Mouse (Mus musculus): ENCODE data around the gene Cadm1. TPM values are rescaled to one million over a fixed set of nuclear protein-coding genes. Genes with fewer than 3 reads are reported as not detected.
A peak's percentile ranks its signal among the peaks of the same experiment; 100 is the strongest.

Gene Cadm1
- polyA plus RNA-seq, 1 experiment from 2014 or later: 68.4 TPM

GRCm38 (mm10) chr9:47661611-47662010, 131.6 kb downstream of the Cadm1 start:
- WGBS: 86% methylated on average over 7 of the region's 7 CpGs
- no peaks in the 10 kb centered on the region for H3K36me3 ChIP-seq
- no peak for DNase-seq (ENCODE audit: low spot score)
- no peak overlapping the region for H3K4me3 ChIP-seq
- H3K9me3 ChIP-seq: no peaks in the 10 kb centered on the region
- no peaks in the 10 kb centered on the region for H3K4me1 ChIP-seq
- H3K27ac ChIP-seq: no peak overlapping the region
- H3K27me3 ChIP-seq (ENCODE audit: insufficient read depth, poor library complexity, severe bottlenecking): no peaks in the 10 kb centered on the region

GRCm38 (mm10) chr9:47669206-47669605, 139.2 kb downstream of the Cadm1 start:
- no peak for DNase-seq (ENCODE audit: low spot score)
- 76% methylated on average over 4 of the region's 4 CpGs for WGBS

GRCm38 (mm10) chr9:47671617-47672016, 141.6 kb downstream of the Cadm1 start:
- H3K27me3 ChIP-seq (ENCODE audit: insufficient read depth, poor library complexity, severe bottlenecking): no peaks in the 10 kb centered on the region
- no peak overlapping the region for H3K4me3 ChIP-seq
- 49% methylated on average over 11 of the region's 11 CpGs for WGBS
- no peaks in the 10 kb centered on the region for H3K9me3 ChIP-seq
- H3K36me3 ChIP-seq: no peaks in the 10 kb centered on the region
- H3K4me1 ChIP-seq: peaks cover 24% of the 10 kb centered on the region
- DNase-seq (ENCODE audit: low spot score): no peak
- H3K27ac ChIP-seq: no peak overlapping the region

More at GRCm38 (mm10) chr9:47669206-47669605, 139.2 kb downstream of the Cadm1 start:
- Histone ChIP-seq H3K27me3 (ENCODE audit: insufficient read depth, poor library complexity, severe bottlenecking) (no peaks in the 10 kb centered on the region), H3K36me3 (no peaks in the 10 kb centered on the region), H3K9me3 (no peaks in the 10 kb centered on the region), H3K4me3 (no peak overlapping the region), H3K4me1 (peaks cover 18% of the 10 kb centered on the region), H3K27ac (no peak overlapping the region)

- H3K27me3 ChIP-seq (ENCODE audit: insufficient read depth, poor library complexity, severe bottlenecking): no peaks in the 10 kb centered on the region
- no peak overlapping the region for H3K4me3 ChIP-seq
- WGBS: 89% methylated on average over 11 of the region's 11 CpGs
- H3K9me3 ChIP-seq: no peaks in the 10 kb centered on the region
- no peaks in the 10 kb centered on the region for H3K36me3 ChIP-seq
- peaks cover 24% of the 10 kb centered on the region for H3K4me1 ChIP-seq
- no peak for DNase-seq (ENCODE audit: low spot score)
- no peak overlapping the region for H3K27ac ChIP-seq
Observed at GRCm38 (mm10) chr9:47674766-47675713, 145.1 kb downstream of the Cadm1 start.

GRCm38 (mm10) chr9:47686881-47687280, 156.9 kb downstream of the Cadm1 start:
- Histone ChIP-seq H3K27ac (no peak overlapping the region), H3K4me1 (peaks cover 30% of the 10 kb centered on the region), H3K27me3 (ENCODE audit: insufficient read depth, poor library complexity, severe bottlenecking) (no peaks in the 10 kb centered on the region), H3K4me3 (no peak overlapping the region), H3K9me3 (no peaks in the 10 kb centered on the region), H3K36me3 (no peaks in the 10 kb centered on the region)
- no peak for DNase-seq (ENCODE audit: low spot score)
- WGBS: 69% methylated on average over 2 of the region's 2 CpGs

GRCm38 (mm10) chr9:47687604-47688003, 157.6 kb downstream of the Cadm1 start:
- H3K4me1 ChIP-seq: peaks cover 28% of the 10 kb centered on the region
- H3K4me3 ChIP-seq: no peak overlapping the region
- DNase-seq (ENCODE audit: low spot score): no peak
- no peaks in the 10 kb centered on the region for H3K27me3 ChIP-seq (ENCODE audit: insufficient read depth, poor library complexity, severe bottlenecking)
- no peaks in the 10 kb centered on the region for H3K9me3 ChIP-seq
- H3K27ac ChIP-seq: no peak overlapping the region; the same call in 1 of the 2 replicates
- 74% methylated on average over 5 of the region's 5 CpGs for WGBS
- no peaks in the 10 kb centered on the region for H3K36me3 ChIP-seq

- Histone ChIP-seq H3K36me3 (no peaks in the 10 kb centered on the region), H3K27ac (peak overlapping the region; percentile 71), H3K27me3 (ENCODE audit: insufficient read depth, poor library complexity, severe bottlenecking) (no peaks in the 10 kb centered on the region), H3K4me3 (peak overlapping the region; percentile 31; the same call in 1 of the 2 replicates), H3K9me3 (no peaks in the 10 kb centered on the region), H3K4me1 (peaks cover 23% of the 10 kb centered on the region)
- DNase-seq (ENCODE audit: low spot score): peak; percentile 79
- 28% methylated on average over 10 of the region's 10 CpGs for WGBS
Observed at GRCm38 (mm10) chr9:47688297-47688696, 158.3 kb downstream of the Cadm1 start.

- Histone ChIP-seq H3K9me3 (no peaks in the 10 kb centered on the region), H3K27me3 (ENCODE audit: insufficient read depth, poor library complexity, severe bottlenecking) (no peaks in the 10 kb centered on the region), H3K4me3 (no peak overlapping the region), H3K27ac (no peak overlapping the region), H3K36me3 (no peaks in the 10 kb centered on the region), H3K4me1 (peaks cover 12% of the 10 kb centered on the region)
- WGBS: 68% methylated on average over 13 of the region's 13 CpGs
- DNase-seq (ENCODE audit: low spot score): no peak
Observed at GRCm38 (mm10) chr9:47692911-47693310, 162.9 kb downstream of the Cadm1 start.

DNA sequence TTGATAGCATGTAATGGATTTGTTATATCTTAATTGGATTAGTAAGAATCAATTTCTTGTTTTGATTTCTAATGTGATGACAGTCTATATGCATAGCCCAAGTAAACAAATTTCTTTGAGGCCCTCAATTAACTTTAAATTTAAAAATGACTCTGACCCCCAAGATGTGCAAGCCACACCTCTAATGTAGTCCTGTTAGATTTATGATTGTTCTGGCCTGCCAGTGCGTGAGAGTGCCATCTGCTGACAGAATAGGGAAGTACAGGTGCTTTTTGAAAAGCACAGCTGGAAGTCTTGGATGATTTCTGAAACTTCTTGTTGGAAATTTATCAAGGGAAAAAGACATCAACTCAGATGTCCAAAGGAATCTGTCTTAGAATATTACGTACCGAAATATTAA, 169.1 kb downstream of the Cadm1 start:
- Histone ChIP-seq H3K4me3 (no peak overlapping the region), H3K36me3 (no peaks in the 10 kb centered on the region), H3K27me3 (ENCODE audit: insufficient read depth, poor library complexity, severe bottlenecking) (no peaks in the 10 kb centered on the region), H3K9me3 (no peaks in the 10 kb centered on the region), H3K27ac (no peak overlapping the region), H3K4me1 (peaks cover 7% of the 10 kb centered on the region)
- 35% methylated on average over 3 of the region's 3 CpGs for WGBS
- no peak for DNase-seq (ENCODE audit: low spot score)

- no peaks in the 10 kb centered on the region for H3K9me3 ChIP-seq
- no peak overlapping the region for H3K4me3 ChIP-seq
- WGBS: 93% methylated on average over 5 of the region's 5 CpGs
- DNase-seq (ENCODE audit: low spot score): no peak
- H3K4me1 ChIP-seq: peaks cover 7% of the 10 kb centered on the region
- H3K27ac ChIP-seq: no peak overlapping the region
- no peaks in the 10 kb centered on the region for H3K36me3 ChIP-seq
- H3K27me3 ChIP-seq (ENCODE audit: insufficient read depth, poor library complexity, severe bottlenecking): no peaks in the 10 kb centered on the region
Observed at GRCm38 (mm10) chr9:47700021-47700420, 170.0 kb downstream of the Cadm1 start.

DNA sequence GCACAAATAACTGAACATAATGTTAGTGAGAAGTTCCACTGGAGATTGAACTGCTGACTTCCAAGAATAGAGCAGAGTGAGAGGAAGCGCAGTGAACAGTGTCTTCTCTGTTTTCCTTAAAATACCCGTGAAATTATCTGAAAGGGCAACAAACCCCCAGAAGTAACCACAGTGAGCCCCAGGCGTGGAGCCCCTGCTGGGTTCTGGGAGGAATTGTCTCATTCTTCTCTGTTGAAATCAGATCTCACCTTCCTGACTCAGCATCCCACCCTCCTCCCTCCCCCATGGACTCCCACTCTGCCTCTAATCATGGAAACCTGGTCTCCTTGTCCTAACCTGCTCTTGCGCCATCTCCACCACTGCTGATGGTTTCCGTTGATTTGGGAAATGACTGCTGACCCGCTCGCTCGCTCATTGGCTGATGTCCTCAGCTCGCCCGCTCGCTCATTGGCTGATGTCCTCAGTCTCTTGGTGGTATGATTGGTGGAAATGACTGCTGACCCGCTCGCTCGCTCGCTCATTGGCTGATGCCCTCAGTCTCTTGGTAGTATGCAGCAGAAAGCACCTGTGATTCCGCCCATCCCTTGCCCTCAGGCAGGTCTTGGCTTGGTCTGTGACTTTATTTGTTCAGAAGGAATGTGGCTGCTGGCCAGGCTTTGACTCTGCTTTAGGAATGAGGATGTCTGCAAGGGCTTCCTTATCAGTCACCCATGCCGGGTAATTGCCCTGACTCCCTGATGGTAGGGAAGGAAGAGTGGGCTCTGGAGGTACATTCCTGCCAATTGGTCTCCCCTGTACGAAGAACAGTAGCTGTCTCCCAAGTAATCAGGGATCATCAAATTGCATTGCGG, 173.3 kb downstream of the Cadm1 start:
- no peak for DNase-seq (ENCODE audit: low spot score)
- Histone ChIP-seq H3K4me1 (peaks cover 12% of the 10 kb centered on the region), H3K4me3 (no peak overlapping the region), H3K27ac (no peak overlapping the region), H3K36me3 (no peaks in the 10 kb centered on the region), H3K27me3 (ENCODE audit: insufficient read depth, poor library complexity, severe bottlenecking) (no peaks in the 10 kb centered on the region), H3K9me3 (no peaks in the 10 kb centered on the region)
- WGBS: 83% methylated on average over 19 of the region's 19 CpGs

- DNase-seq (ENCODE audit: low spot score): no peak
- H3K36me3 ChIP-seq: no peaks in the 10 kb centered on the region
- no peaks in the 10 kb centered on the region for H3K27me3 ChIP-seq (ENCODE audit: insufficient read depth, poor library complexity, severe bottlenecking)
- H3K4me3 ChIP-seq: no peak overlapping the region
- no peaks in the 10 kb centered on the region for H3K9me3 ChIP-seq
- no peak overlapping the region for H3K27ac ChIP-seq
- WGBS: 92% methylated on average over 9 of the region's 9 CpGs
- H3K4me1 ChIP-seq: peaks cover 16% of the 10 kb centered on the region
Observed at GRCm38 (mm10) chr9:47706341-47706740, 176.4 kb downstream of the Cadm1 start.

DNA sequence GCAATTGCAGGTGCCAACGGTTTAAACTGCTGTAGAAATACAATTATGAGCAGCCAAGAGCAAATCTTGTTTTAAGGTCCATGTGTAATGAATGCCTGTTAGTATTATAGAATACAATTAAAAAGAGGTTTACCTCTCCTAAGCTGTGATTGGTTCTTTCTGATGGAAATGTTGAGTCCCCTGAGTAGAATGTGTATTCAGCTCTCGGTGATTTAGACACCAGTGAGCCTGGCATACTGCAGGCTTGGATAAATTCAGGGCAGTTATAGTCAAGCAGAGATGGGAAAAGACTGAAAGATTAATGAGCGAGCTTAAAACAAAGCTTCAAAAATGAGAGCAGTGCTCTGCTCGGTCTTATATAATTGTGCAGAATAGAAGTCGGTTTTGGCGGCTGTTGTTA, 177.4 kb downstream of the Cadm1 start:
- no peak overlapping the region for H3K4me3 ChIP-seq
- no peaks in the 10 kb centered on the region for H3K36me3 ChIP-seq
- H3K27ac ChIP-seq: no peak overlapping the region
- peaks cover 16% of the 10 kb centered on the region for H3K4me1 ChIP-seq
- no peaks in the 10 kb centered on the region for H3K27me3 ChIP-seq (ENCODE audit: insufficient read depth, poor library complexity, severe bottlenecking)
- 89% methylated on average over 6 of the region's 6 CpGs for WGBS
- no peaks in the 10 kb centered on the region for H3K9me3 ChIP-seq
- DNase-seq (ENCODE audit: low spot score): no peak

Data from heart, embryonic 10.5 days (tissue).